Mouse (Mus musculus) kidney, adult 2 months (tissue): ENCODE measurements around the gene Gtf2e1.

ENCODE experiments used
- CTCF ChIP-seq: fragments of 200-500 bp; conservative IDR thresholded peaks from 2 replicates; pipeline ENCODE4 v1.5.1; 2011; ENCODE audit warnings: low read depth, mild to moderate bottlenecking, control low read depth, low read length, moderate library complexity, mixed read lengths; ENCODE audit not compliant: insufficient read depth, insufficient read length
- POLR2A ChIP-seq: fragments of 200-500 bp; IDR thresholded peaks from one replicate; pipeline ENCODE4 v1.6.1; 2011; ENCODE audit warnings: low read depth, low read length, control low read depth

- TF ChIP-seq POLR2A (no peak), CTCF (no peak)
Measured at GRCm38 (mm10) chr16:37498581-37498980, 41.0 kb downstream of the Gtf2e1 start.
